Mouse (Mus musculus) embryonic facial prominence, embryonic 14.5 days (tissue): ENCODE measurements at regions not wholly inside any gene's neighbourhood (a gene's known extent, or its start where the extent isn't known, plus 50 kb on each side); places are given as distances from the start of the nearest gene placed in this dataset.
A peak's percentile ranks its signal among the peaks of the same experiment; 100 is the strongest.

ENCODE experiments used
- ATAC-seq: fragments of 200-750 bp; cut with Nextera tagmentation; 2 replicates; pipeline ENCODE4 v1.8.0; 2017; ENCODE audit warnings: low read depth, moderate number of reproducible peaks, moderate TSS enrichment
- DNase-seq: peaks from one replicate; pipeline ENCODE4 v3.0.0-alpha.2; 2015; ENCODE audit warnings: low spot score
- H3K27ac ChIP-seq: fragments of 300-500 bp; sonication (generic); replicated peaks from 2 replicates; pipeline ENCODE4 v1.5.1; 2014; ENCODE audit warnings: low read depth, mild to moderate bottlenecking, low read length, moderate library complexity
- H3K27me3 ChIP-seq: fragments of 300-500 bp; sonication (generic); replicated peaks from 2 replicates; pipeline ENCODE4 v1.6.1; 2014; ENCODE audit warnings: low read length; ENCODE audit not compliant: control insufficient read depth, insufficient read depth
- H3K36me3 ChIP-seq: fragments of 300-500 bp; sonication (generic); 2 replicates; pipeline ENCODE4 v1.6.1; 2014; ENCODE audit warnings: low read length, mixed read lengths; ENCODE audit not compliant: control insufficient read depth, insufficient read depth
- H3K4me1 ChIP-seq: fragments of 300-500 bp; sonication (generic); 2 replicates; pipeline ENCODE4 v1.6.1; 2014; ENCODE audit warnings: antibody characterized with exemption, low read length; ENCODE audit not compliant: control insufficient read depth, insufficient read depth
- H3K4me2 ChIP-seq: fragments of 300-500 bp; sonication (generic); 2 replicates; pipeline ENCODE4 v1.6.1; 2014; ENCODE audit warnings: low read depth, mild to moderate bottlenecking, low read length, moderate library complexity, mixed read lengths
- H3K4me3 ChIP-seq: fragments of 300-500 bp; sonication (generic); 2 replicates; pipeline ENCODE4 v1.5.1; 2014; ENCODE audit warnings: low read depth, mild to moderate bottlenecking, low read length
- H3K9ac ChIP-seq: fragments of 300-500 bp; sonication (generic); 2 replicates; pipeline ENCODE4 v1.6.1; 2014; ENCODE audit warnings: low read depth, mild to moderate bottlenecking, low read length, moderate library complexity, mixed read lengths
- H3K9me3 ChIP-seq: fragments of 300-500 bp; sonication (generic); 2 replicates; pipeline ENCODE4 v1.6.1; 2016; ENCODE audit warnings: low read length; ENCODE audit not compliant: control insufficient read depth
- WGBS: fragments of 180-500 bp; shearing (Covaris S2); extraction: QIAGEN DNeasy Blood & Tissue Kit; methylation state at CpG from one replicate; pipeline ENCODE4 v1.1.7; 2014; 5-methylcytosine and 5-hydroxymethylcytosine counted together

DNA sequence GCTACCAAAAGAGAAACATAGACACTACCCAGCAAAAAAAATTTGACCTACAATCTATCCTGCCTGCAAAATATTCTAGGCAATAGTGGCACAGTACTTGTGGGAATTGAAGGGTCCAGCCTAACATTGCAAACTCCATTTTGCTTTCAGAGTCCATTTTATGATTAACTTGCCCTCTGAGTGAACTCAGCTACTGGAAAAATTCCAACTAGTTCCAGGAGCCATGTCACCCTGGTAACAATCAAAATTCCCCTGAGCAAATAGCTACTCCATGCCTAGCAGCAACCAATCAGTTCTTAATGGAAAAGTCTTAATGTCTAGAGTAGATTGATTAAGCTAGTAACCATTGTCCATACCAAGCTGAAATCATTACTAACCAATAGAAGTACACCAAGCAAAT, 104.3 kb upstream of the Ankrd50 start:
- Histone ChIP-seq H3K4me3 (no peak overlapping the region), H3K4me2 (no peak overlapping the region), H3K9ac (no peak overlapping the region), H3K36me3 (no peaks in the 10 kb centered on the region), H3K9me3 (no peaks in the 10 kb centered on the region), H3K4me1 (no peaks in the 10 kb centered on the region), H3K27me3 (no peaks in the 10 kb centered on the region), H3K27ac (no peak overlapping the region)
- DNase-seq: no peak
- no peak for ATAC-seq

GRCm38 (mm10) chr3:38585509-38585908, 100.9 kb upstream of the Ankrd50 start:
- no peak overlapping the region for H3K9ac ChIP-seq
- no peaks in the 10 kb centered on the region for H3K27me3 ChIP-seq
- no peaks in the 10 kb centered on the region for H3K4me1 ChIP-seq
- H3K4me2 ChIP-seq: no peak overlapping the region
- peak; percentile 89 for ATAC-seq
- WGBS: 68% methylated on average over 5 of the region's 5 CpGs
- DNase-seq: peak; percentile 90
- no peak overlapping the region for H3K27ac ChIP-seq
- no peaks in the 10 kb centered on the region for H3K9me3 ChIP-seq
- no peaks in the 10 kb centered on the region for H3K36me3 ChIP-seq
- H3K4me3 ChIP-seq: no peak overlapping the region

GRCm38 (mm10) chr3:38579781-38580180, 95.1 kb upstream of the Ankrd50 start:
- Histone ChIP-seq H3K4me1 (no peaks in the 10 kb centered on the region), H3K27me3 (no peaks in the 10 kb centered on the region), H3K9me3 (no peaks in the 10 kb centered on the region), H3K4me2 (no peak overlapping the region), H3K36me3 (no peaks in the 10 kb centered on the region), H3K9ac (no peak overlapping the region), H3K27ac (no peak overlapping the region), H3K4me3 (no peak overlapping the region)
- ATAC-seq (no peak), DNase-seq (no peak)
- WGBS: 35% methylated on average over 1 of the region's 1 CpGs

GRCm38 (mm10) chr3:38577890-38578628, 93.4 kb upstream of the Ankrd50 start:
- Histone ChIP-seq H3K4me2 (no peak overlapping the region), H3K4me3 (no peak overlapping the region), H3K27me3 (no peaks in the 10 kb centered on the region), H3K9me3 (no peaks in the 10 kb centered on the region), H3K4me1 (no peaks in the 10 kb centered on the region), H3K36me3 (no peaks in the 10 kb centered on the region), H3K9ac (no peak overlapping the region), H3K27ac (no peak overlapping the region)
- 35% methylated on average over 5 of the region's 5 CpGs for WGBS
- no peak for DNase-seq
- ATAC-seq: no peak

- 89% methylated on average over 5 of the region's 5 CpGs for WGBS
- H3K9ac ChIP-seq: no peak overlapping the region
- ATAC-seq: no peak
- H3K4me1 ChIP-seq: no peaks in the 10 kb centered on the region
- H3K9me3 ChIP-seq: no peaks in the 10 kb centered on the region
- H3K4me3 ChIP-seq: no peak overlapping the region
- no peaks in the 10 kb centered on the region for H3K27me3 ChIP-seq
- no peak overlapping the region for H3K27ac ChIP-seq
- DNase-seq: no peak
- no peaks in the 10 kb centered on the region for H3K36me3 ChIP-seq
- H3K4me2 ChIP-seq: no peak overlapping the region
These were observed 89.0 kb upstream of the Ankrd50 start for GRCm38 (mm10) chr3:38573594-38573993.

- H3K4me3 ChIP-seq: no peak overlapping the region
- peak; percentile 33 for DNase-seq
- no peaks in the 10 kb centered on the region for H3K27me3 ChIP-seq
- H3K36me3 ChIP-seq: no peaks in the 10 kb centered on the region
- H3K4me1 ChIP-seq: no peaks in the 10 kb centered on the region
- H3K27ac ChIP-seq: no peak overlapping the region
- ATAC-seq: no peak
- WGBS: 41% methylated on average over 3 of the region's 3 CpGs
- no peaks in the 10 kb centered on the region for H3K9me3 ChIP-seq
- H3K4me2 ChIP-seq: no peak overlapping the region
- no peak overlapping the region for H3K9ac ChIP-seq
These were observed 87.5 kb upstream of the Ankrd50 start for GRCm38 (mm10) chr3:38572159-38572558.

- no peaks in the 10 kb centered on the region for H3K27me3 ChIP-seq
- ATAC-seq (no peak), DNase-seq (no peak)
- no peaks in the 10 kb centered on the region for H3K9me3 ChIP-seq
- no peaks in the 10 kb centered on the region for H3K4me1 ChIP-seq
- no peak overlapping the region for H3K9ac ChIP-seq
- H3K27ac ChIP-seq: no peak overlapping the region
- no peak overlapping the region for H3K4me3 ChIP-seq
- H3K36me3 ChIP-seq: no peaks in the 10 kb centered on the region
- H3K4me2 ChIP-seq: no peak overlapping the region
- whole genome bisulfite sequencing: 90% methylated on average over 4 of the region's 4 CpGs
These were observed 86.6 kb upstream of the Ankrd50 start for GRCm38 (mm10) chr3:38571224-38571623.

DNA sequence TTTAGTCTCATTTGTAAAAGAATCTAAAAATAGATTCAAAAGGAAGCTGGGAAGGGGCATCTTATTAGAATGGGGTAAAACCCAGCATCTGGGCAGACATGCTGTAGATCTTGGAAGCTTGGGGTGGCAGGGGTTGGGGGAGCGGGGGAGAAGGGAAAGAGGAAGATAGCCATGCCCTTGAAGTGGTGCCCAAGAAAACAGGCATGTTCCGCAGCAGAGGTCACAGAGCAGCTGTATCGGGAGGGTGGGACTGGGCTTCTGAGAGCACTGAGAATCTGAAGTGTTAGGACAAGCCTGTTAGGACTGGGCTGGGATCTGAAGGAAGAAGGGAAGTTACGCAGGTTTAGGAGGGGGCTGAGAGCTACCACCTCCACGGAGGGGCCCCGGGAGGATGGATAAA, 84.4 kb upstream of the Ankrd50 start:
- H3K27me3 ChIP-seq: no peaks in the 10 kb centered on the region
- WGBS: 59% methylated on average over 6 of the region's 6 CpGs
- no peaks in the 10 kb centered on the region; the same call in 1 of the 2 replicates for H3K4me1 ChIP-seq
- H3K36me3 ChIP-seq: no peaks in the 10 kb centered on the region
- no peak overlapping the region for H3K4me2 ChIP-seq
- H3K9ac ChIP-seq: no peak overlapping the region
- no peak overlapping the region for H3K4me3 ChIP-seq
- no peaks in the 10 kb centered on the region for H3K9me3 ChIP-seq
- DNase-seq (no peak), ATAC-seq (no peak)
- no peak overlapping the region for H3K27ac ChIP-seq

DNA sequence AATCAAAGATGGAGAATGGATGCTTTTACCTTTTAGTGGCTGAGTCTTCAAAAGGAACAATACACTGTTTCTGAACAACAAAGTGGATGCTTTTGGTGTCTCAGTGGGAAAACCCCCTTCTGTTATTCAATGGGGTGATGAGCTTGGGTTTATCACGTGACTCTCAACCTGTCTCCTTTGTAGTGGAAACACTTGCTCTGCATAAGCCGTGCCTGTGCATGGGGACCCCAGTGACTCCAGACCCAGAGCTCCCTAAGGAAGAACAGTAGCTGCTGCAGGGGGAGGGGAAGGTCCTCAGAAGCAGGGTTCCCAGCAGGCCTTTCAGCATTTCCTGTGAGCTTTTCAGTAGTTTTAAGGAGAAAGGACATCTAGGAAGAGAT, 83.9 kb upstream of the Ankrd50 start:
- no peak overlapping the region for H3K4me2 ChIP-seq
- H3K27ac ChIP-seq: no peak overlapping the region
- ATAC-seq: peak; percentile 39; the same call in 1 of the 2 replicates
- WGBS: 22% methylated on average over 2 of the region's 2 CpGs
- no peaks in the 10 kb centered on the region for H3K27me3 ChIP-seq
- no peaks in the 10 kb centered on the region for H3K9me3 ChIP-seq
- no peak for DNase-seq
- no peak overlapping the region for H3K9ac ChIP-seq
- H3K36me3 ChIP-seq: no peaks in the 10 kb centered on the region
- H3K4me3 ChIP-seq: no peak overlapping the region
- H3K4me1 ChIP-seq: no peaks in the 10 kb centered on the region; the same call in 1 of the 2 replicates
